Mouse (Mus musculus): ENCODE measurements around the gene Tgm2.

Tgm2 gene

GRCm38 (mm10) chr2:158146223-158146622 is at the start of gene Tgm2:
Gene Tgm2, minus strand, starts transcription at chr2:158146436.
- DNase-seq (ENCODE audit: low spot score) = peak; percentile 93

DNA sequence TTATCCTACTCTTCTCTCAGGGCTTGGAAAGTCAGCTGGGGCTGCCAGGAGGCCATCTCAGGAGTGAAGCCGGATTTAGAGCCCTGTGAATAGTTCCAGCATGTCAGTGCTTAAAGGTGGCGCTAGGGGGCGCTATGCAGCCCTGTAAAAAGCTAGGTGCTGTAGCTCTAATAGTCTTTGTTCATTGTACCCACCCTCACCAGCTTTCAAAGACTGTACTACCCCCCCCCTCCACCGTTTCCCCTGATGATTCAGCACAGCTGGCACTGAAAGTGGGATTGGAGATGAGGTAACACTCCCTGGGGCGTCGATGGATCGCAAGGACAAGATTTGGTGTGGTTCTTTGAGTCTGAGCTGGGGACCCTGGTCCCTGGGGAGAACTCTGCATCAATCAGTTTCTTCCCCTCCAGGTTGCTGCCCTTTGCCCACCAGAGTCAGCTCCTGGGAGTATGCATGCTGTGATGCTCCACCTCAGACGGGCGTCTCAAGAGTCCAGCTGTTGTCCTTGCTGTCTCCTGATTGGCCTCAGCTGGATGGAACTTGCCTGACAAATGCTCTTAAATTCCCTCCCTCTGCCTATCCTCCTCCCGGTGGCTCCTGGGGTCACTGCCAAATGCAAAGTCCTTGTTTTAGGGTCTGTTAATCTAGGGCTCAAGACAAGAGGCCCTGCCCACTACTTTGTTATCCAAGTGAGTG is 48.9 kb upstream of the Tgm2 start:
- DNase-seq (ENCODE audit: low spot score) = peak; percentile 42

- DNase-seq (ENCODE audit: low spot score) = no peak
These were observed 47.5 kb upstream of the Tgm2 start for GRCm38 (mm10) chr2:158193611-158194336.

- DNase-seq (ENCODE audit: low spot score) = no peak
These were observed 44.9 kb upstream of the Tgm2 start for GRCm38 (mm10) chr2:158191098-158191497.

DNA sequence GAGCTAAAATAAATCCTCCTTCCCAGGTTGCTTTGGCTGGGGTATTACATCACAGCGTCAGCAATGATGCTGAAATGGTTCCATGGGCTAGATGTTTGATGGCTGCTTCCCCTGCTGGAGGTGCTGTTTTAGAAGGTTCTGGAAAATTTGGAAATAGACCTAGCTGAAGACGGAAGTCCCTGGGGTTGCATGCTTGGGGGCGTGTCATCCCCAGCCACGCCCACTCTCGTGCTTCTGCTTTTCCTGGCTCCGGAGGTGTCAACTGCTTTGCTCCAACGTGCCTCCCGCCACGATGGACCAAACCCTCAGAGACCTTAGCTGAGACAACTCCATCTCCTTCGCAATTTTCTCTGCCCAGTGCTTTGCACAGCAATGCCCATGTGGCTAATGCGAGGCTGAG is 43.2 kb upstream of the Tgm2 start:
- DNase-seq (ENCODE audit: low spot score) = no peak

DNA sequence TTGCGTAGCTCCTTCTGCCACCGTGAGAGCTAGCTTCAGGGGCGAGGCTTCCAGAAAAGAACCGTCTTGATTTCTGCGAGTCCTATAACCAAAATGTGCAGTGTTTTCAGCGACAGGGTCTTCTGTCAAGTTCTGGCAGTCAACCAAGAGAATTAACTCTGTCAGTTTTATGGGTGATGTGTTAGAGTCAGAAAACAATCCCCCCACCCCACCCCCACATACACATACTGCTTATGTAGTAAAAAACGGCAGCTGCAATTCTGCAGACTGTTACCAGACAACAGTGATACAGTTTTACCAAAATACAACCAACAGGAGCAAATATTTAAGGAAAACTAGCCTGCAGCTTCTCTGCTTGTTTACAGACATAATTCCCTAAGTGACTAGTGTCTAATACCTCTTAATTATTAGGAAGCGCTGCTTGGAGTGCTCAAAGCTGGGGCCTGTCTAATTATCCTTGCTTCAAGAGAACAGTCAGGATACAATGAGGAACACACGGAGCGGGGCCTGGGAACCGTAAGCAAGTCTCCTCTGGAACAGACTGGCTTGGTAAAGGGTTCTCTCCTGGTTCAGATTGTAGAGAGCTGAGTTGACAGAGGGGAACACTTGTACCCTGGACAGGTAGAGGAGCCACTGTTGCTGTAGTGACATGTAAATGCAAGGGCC is 40.1 kb upstream of the Tgm2 start:
- no peak for DNase-seq (ENCODE audit: low spot score)

DNA sequence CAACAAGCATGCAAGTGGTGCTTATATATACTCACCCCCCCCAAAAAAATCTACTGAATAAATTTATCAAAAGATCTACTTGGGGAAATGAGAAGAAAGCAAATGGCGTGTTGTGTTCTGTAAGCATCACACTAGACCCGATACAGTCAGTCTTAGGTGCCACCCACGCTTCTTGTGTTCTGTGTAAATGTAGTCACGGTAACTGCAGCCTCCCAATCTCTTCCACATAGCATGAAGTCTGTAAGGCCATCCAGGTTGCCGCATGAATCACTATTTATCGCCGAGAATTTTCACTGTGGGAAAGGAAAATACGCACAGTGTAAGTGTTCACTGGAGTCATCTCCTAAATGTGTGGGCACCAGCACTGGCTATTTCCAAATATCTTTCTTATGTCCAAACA is 37.0 kb upstream of the Tgm2 start:
- no peak for DNase-seq (ENCODE audit: low spot score)

DNA sequence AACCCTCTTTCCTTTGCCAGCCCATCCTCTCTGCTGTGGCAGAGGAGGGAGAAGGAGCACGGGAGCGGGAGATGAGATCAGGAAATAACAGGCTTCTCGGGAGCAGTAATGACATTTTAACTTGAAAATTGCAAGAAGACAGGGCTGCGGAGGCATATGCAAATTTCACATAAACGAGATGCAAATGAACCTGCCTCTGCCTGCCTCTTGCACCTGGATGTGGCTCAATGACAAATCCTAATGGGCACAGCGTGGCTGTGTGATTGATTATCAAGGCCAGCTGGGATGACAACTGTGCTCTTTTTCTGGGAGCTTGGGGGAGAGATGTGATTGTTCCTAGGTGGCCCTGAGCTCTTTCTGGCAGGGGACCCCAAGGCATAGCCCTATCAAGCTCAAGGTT is 35.7 kb upstream of the Tgm2 start:
- no peak for DNase-seq (ENCODE audit: low spot score)

- DNase-seq (ENCODE audit: low spot score) = peak; percentile 66
These were observed 34.6 kb upstream of the Tgm2 start for GRCm38 (mm10) chr2:158180797-158181196.

DNA sequence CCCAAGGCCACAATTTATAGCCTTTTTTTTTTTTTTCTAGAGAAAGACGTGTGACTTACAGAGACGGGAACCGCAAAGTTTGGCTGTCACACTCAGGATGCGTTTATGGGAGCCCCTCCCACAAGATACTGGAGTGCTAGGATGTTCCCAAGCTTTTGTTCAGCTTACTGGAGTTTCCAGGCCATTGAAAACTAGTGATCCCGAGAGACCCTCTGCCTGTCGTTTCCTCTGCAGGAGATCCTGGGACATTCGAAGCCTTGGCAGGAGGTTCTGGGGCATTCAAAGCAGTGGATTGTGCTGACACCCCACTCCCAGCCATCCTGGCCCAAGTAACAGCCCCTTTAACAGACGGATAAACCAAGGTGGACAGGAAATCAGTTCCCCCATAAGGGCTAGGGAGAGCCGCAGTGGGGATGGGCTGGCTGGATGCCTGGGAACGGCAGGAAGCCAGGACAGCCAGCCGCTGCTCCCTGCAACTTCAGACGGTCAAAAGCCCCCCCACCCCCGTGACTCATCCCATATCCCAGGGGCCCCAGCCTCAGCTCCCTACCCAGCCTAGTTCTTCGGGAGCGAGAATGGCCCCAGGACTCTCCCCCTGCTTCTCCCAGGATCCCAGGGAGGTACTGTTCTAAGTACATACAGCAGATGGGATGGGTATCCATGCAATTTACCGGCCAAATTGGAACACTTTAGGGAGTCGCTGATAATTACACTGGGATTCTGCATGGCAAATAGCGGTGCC is 33.3 kb upstream of the Tgm2 start:
- DNase-seq (ENCODE audit: low spot score) = peak; percentile 34

GRCm38 (mm10) chr2:158178696-158179369 is 32.6 kb upstream of the Tgm2 start:
- peak; percentile 74 for DNase-seq (ENCODE audit: low spot score)

- DNase-seq (ENCODE audit: low spot score) = no peak
These were observed 31.9 kb upstream of the Tgm2 start for GRCm38 (mm10) chr2:158178139-158178538.

GRCm38 (mm10) chr2:158177574-158177973 is 31.3 kb upstream of the Tgm2 start:
- DNase-seq (ENCODE audit: low spot score) = no peak

DNA sequence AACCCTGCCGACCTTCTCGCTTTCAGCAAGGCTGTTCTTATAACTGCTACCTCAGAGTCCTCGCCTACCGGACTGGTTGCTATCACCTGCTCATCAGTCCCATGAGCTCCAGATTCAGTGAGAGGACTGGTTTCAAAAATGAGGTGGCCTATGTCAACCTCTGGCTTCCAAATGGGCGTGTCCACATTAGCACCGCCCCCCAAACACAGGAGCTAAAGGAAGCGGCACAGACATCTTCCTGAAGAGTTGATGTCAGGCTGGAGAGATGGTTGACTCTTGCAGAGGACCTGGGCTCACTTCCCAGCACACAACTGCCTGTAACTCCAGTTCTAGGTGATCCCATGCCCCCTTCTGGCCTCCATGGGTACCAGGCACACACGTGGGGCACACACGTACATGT is 30.5 kb upstream of the Tgm2 start:
- no peak for DNase-seq (ENCODE audit: low spot score)

DNA sequence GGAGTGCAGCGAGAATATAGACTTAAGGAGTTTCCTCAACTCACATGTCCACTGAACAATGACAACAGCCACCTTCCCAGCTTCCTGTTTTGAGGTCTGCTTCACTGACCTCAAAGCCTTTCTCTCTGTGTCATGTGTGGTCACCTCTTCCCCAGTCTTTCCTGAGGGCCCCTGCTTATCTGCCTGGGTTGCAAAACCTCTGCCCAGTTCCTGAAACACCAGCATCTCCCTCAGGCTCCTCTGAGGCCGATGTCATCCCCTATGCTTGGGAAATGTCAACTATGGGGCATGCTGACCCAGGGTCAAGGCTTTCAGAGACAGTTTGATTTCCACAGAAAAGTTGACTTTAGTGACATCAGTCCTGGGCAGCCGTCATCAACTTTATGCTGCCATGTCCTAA is 29.2 kb upstream of the Tgm2 start:
- no peak for DNase-seq (ENCODE audit: low spot score)

DNA sequence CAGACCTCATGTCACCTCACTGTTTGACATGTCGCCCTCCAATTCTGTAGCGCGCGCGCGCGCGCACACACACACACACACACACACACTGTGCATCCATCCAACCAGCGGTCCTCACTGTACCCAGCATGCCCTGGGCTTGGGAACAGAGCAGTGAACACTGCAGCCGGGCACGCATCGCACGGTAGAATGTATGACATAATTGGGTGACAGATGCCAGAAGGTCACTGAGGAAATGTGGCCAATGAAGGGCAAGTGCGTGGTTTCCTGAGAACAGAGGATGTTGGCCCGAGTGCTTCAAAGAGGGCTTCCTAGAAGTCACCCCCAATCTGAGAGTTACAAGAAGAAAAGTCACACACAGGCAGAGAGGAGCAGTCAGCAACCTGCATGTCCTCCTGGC is 28.7 kb upstream of the Tgm2 start:
- DNase-seq (ENCODE audit: low spot score) = no peak

DNA sequence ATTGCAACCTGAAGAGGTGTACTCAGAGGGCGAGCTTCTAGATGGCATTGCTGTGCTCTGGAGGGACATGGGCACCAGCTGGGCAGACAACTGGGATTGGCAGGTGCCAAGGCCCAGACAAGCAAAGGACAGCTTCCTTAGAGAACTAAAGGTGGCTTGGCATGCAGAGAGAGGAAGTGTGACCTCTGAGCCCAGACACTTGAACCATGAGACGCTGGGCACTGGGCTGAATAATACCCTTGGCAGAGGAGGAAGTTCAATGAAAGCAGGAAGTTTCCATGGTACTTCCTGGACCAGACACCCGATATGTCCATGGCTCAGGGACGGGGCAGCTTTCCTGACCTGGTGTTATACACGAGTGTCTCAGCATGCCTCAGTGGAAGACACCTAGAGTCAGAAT is 28.2 kb upstream of the Tgm2 start:
- no peak for DNase-seq (ENCODE audit: low spot score)

DNA sequence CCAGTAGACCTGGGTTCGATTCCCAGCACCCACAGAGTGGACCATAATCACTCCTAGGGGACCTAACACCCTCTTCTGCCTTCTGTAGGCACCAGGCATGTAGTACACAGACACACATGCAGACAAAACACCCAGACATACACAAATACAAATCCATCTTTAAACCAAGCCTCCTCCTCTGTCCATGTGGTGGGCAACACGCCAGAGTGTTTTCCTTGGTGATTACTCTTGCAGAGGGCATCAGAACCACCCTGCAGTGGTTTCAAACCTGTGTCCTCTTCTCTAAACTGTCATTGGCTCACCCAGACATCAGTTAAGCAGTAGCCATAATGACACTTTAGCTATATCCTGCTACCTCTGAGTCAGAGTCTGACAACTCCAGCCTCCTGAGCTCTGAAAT is 24.2 kb upstream of the Tgm2 start:
- DNase-seq (ENCODE audit: low spot score) = no peak

- DNase-seq (ENCODE audit: low spot score) = no peak
These were observed 23.5 kb upstream of the Tgm2 start for GRCm38 (mm10) chr2:158169771-158170170.

GRCm38 (mm10) chr2:158169351-158169750 is 23.1 kb upstream of the Tgm2 start:
- no peak for DNase-seq (ENCODE audit: low spot score)

GRCm38 (mm10) chr2:158168741-158169211 is 22.5 kb upstream of the Tgm2 start:
- peak; percentile 36 for DNase-seq (ENCODE audit: low spot score)

Data from ovary, postnatal 14 days (tissue).